Mouse (Mus musculus): ENCODE measurements at regions not wholly inside any gene's neighbourhood (a gene's known extent, or its start where the extent isn't known, plus 50 kb on each side); places are given as distances from the start of the nearest gene placed in this dataset.

- Histone ChIP-seq H3K27ac (replicated peaks) (peak overlapping the region; percentile 92), H3K9me3 (replicated peaks) (no peaks in the 10 kb centered on the region), H3K36me3 (peaks cover 22% of the 10 kb centered on the region), H3K27me3 (ENCODE audit: low read depth, poor library complexity, severe bottlenecking) (no peaks in the 10 kb centered on the region; the same call in 1 of the 2 replicates), H3K4me1 (peaks cover 86% of the 10 kb centered on the region), H3K4me3 (peak overlapping the region; percentile 48)
- peak; percentile 98 for DNase-seq (ENCODE audit: low spot score)
- under 1% methylated on average over 31 of the region's 31 CpGs for WGBS
Observed at GRCm38 (mm10) chr5:111580870-111581771, 152.6 kb upstream of the Gm26897 start.

- DNase-seq (ENCODE audit: low spot score), result peak; percentile 33
- peak overlapping the region; percentile 92 for H3K27ac ChIP-seq (replicated peaks)
- 30% methylated on average over 9 of the region's 9 CpGs for WGBS
- peaks cover 31% of the 10 kb centered on the region for H3K36me3 ChIP-seq
- H3K27me3 ChIP-seq (ENCODE audit: low read depth, poor library complexity, severe bottlenecking), result no peaks in the 10 kb centered on the region; the same call in 1 of the 2 replicates
- H3K4me1 ChIP-seq, result peaks cover 86% of the 10 kb centered on the region
- H3K4me3 ChIP-seq, result peak overlapping the region; percentile 48
- H3K9me3 ChIP-seq (replicated peaks), result no peaks in the 10 kb centered on the region
Observed at GRCm38 (mm10) chr5:111582004-111582403, 151.7 kb upstream of the Gm26897 start.

GRCm38 (mm10) chr5:111590619-111591081, 143.1 kb upstream of the Gm26897 start:
- no peaks in the 10 kb centered on the region for H3K27me3 ChIP-seq (ENCODE audit: low read depth, poor library complexity, severe bottlenecking)
- DNase-seq (ENCODE audit: low spot score), result no peak
- peaks cover 33% of the 10 kb centered on the region for H3K36me3 ChIP-seq
- H3K27ac ChIP-seq (replicated peaks), result peak overlapping the region; percentile 77
- peaks cover 72% of the 10 kb centered on the region for H3K4me1 ChIP-seq
- H3K4me3 ChIP-seq, result no peak overlapping the region
- 32% methylated on average over 4 of the region's 4 CpGs for WGBS
- H3K9me3 ChIP-seq (replicated peaks), result 0 out of 2 replicates have a peak, but pooled peaks cover 4% of the 10 kb centered on the region

- 81% methylated on average over 4 of the region's 4 CpGs for WGBS
Observed at GRCm38 (mm10) chr5:111592807-111593206, 140.9 kb upstream of the Gm26897 start.

GRCm38 (mm10) chr5:111594111-111594510, 139.6 kb upstream of the Gm26897 start:
- WGBS, result 90% methylated on average over 5 of the region's 5 CpGs
- DNase-seq (ENCODE audit: low spot score), result no peak
- peak overlapping the region; percentile 89 for H3K27ac ChIP-seq (replicated peaks)
- H3K27me3 ChIP-seq (ENCODE audit: low read depth, poor library complexity, severe bottlenecking), result no peaks in the 10 kb centered on the region
- H3K4me1 ChIP-seq, result peaks cover 89% of the 10 kb centered on the region
- H3K9me3 ChIP-seq (replicated peaks), result 0 out of 2 replicates have a peak, but pooled peaks cover 4% of the 10 kb centered on the region
- peaks cover 5% of the 10 kb centered on the region; the same call in 1 of the 2 replicates for H3K36me3 ChIP-seq
- no peak overlapping the region for H3K4me3 ChIP-seq

More at GRCm38 (mm10) chr5:111592807-111593206, 140.9 kb upstream of the Gm26897 start:
- Histone ChIP-seq H3K27me3 (ENCODE audit: low read depth, poor library complexity, severe bottlenecking) (no peaks in the 10 kb centered on the region), H3K27ac (replicated peaks) (peak overlapping the region; percentile 89), H3K4me1 (peaks cover 77% of the 10 kb centered on the region), H3K4me3 (no peak overlapping the region), H3K9me3 (replicated peaks) (0 out of 2 replicates have a peak, but pooled peaks cover 4% of the 10 kb centered on the region), H3K36me3 (peaks cover 11% of the 10 kb centered on the region; the same call in 1 of the 2 replicates)
- no peak for DNase-seq (ENCODE audit: low spot score)

GRCm38 (mm10) chr5:111595438-111595837, 138.3 kb upstream of the Gm26897 start:
- 24% methylated on average over 12 of the region's 12 CpGs for WGBS
- H3K27ac ChIP-seq (replicated peaks), result peak overlapping the region; percentile 89
- DNase-seq (ENCODE audit: low spot score), result peak; percentile 70

GRCm38 (mm10) chr5:111597733-111598132, 136.0 kb upstream of the Gm26897 start:
- Histone ChIP-seq H3K27me3 (ENCODE audit: low read depth, poor library complexity, severe bottlenecking) (no peaks in the 10 kb centered on the region), H3K27ac (replicated peaks) (peak overlapping the region; percentile 84), H3K9me3 (replicated peaks) (no peaks in the 10 kb centered on the region), H3K4me3 (no peak overlapping the region; the same call in 1 of the 2 replicates), H3K36me3 (peaks cover 5% of the 10 kb centered on the region; the same call in 1 of the 2 replicates), H3K4me1 (peaks cover 95% of the 10 kb centered on the region)
- WGBS, result 35% methylated on average over 2 of the region's 2 CpGs
- no peak for DNase-seq (ENCODE audit: low spot score)

More at GRCm38 (mm10) chr5:111595438-111595837, 138.3 kb upstream of the Gm26897 start:
- H3K9me3 ChIP-seq (replicated peaks), result 0 out of 2 replicates have a peak, but pooled peaks cover 4% of the 10 kb centered on the region
- H3K27me3 ChIP-seq (ENCODE audit: low read depth, poor library complexity, severe bottlenecking), result no peaks in the 10 kb centered on the region
- H3K4me3 ChIP-seq, result no peak overlapping the region
- peaks cover 5% of the 10 kb centered on the region; the same call in 1 of the 2 replicates for H3K36me3 ChIP-seq
- H3K4me1 ChIP-seq, result peaks cover 89% of the 10 kb centered on the region

GRCm38 (mm10) chr5:111601711-111602521, 131.8 kb upstream of the Gm26897 start:
- Histone ChIP-seq H3K36me3 (no peaks in the 10 kb centered on the region), H3K4me1 (peaks cover 60% of the 10 kb centered on the region), H3K27ac (replicated peaks) (peak overlapping the region; percentile 72), H3K4me3 (no peak overlapping the region), H3K9me3 (replicated peaks) (no peaks in the 10 kb centered on the region), H3K27me3 (ENCODE audit: low read depth, poor library complexity, severe bottlenecking) (no peaks in the 10 kb centered on the region)
- WGBS, result 67% methylated on average over 26 of the region's 26 CpGs
- DNase-seq (ENCODE audit: low spot score), result peak; percentile 36

- Histone ChIP-seq H3K27me3 (ENCODE audit: low read depth, poor library complexity, severe bottlenecking) (peaks cover 8% of the 10 kb centered on the region; the same call in 1 of the 2 replicates), H3K9me3 (replicated peaks) (peaks cover 5% of the 10 kb centered on the region), H3K4me3 (no peak overlapping the region), H3K36me3 (no peaks in the 10 kb centered on the region), H3K4me1 (peaks cover 19% of the 10 kb centered on the region), H3K27ac (replicated peaks) (peak overlapping the region; percentile 35)
- 60% methylated on average over 1 of the region's 1 CpGs for WGBS
- DNase-seq (ENCODE audit: low spot score), result no peak
Observed at GRCm38 (mm10) chr5:111613687-111614086, 120.0 kb upstream of the Gm26897 start.

- Histone ChIP-seq H3K4me3 (no peak overlapping the region), H3K27ac (replicated peaks) (peak overlapping the region; percentile 68), H3K9me3 (replicated peaks) (no peaks in the 10 kb centered on the region), H3K27me3 (ENCODE audit: low read depth, poor library complexity, severe bottlenecking) (peaks cover 38% of the 10 kb centered on the region), H3K4me1 (peaks cover 39% of the 10 kb centered on the region), H3K36me3 (no peaks in the 10 kb centered on the region)
- no peak for DNase-seq (ENCODE audit: low spot score)
- 49% methylated on average over 9 of the region's 9 CpGs for WGBS
Observed at GRCm38 (mm10) chr5:111619974-111620373, 113.8 kb upstream of the Gm26897 start.

GRCm38 (mm10) chr5:111620626-111621025, 113.1 kb upstream of the Gm26897 start:
- Histone ChIP-seq H3K4me1 (peaks cover 46% of the 10 kb centered on the region), H3K4me3 (no peak overlapping the region), H3K9me3 (replicated peaks) (no peaks in the 10 kb centered on the region), H3K36me3 (no peaks in the 10 kb centered on the region), H3K27ac (replicated peaks) (peak overlapping the region; percentile 57; the same call in 1 of the 2 replicates), H3K27me3 (ENCODE audit: low read depth, poor library complexity, severe bottlenecking) (peaks cover 44% of the 10 kb centered on the region)
- no peak for DNase-seq (ENCODE audit: low spot score)
- WGBS, result 83% methylated on average over 6 of the region's 6 CpGs

GRCm38 (mm10) chr5:111622481-111622880, 111.2 kb upstream of the Gm26897 start:
- DNase-seq (ENCODE audit: low spot score), result no peak
- Histone ChIP-seq H3K4me1 (peaks cover 64% of the 10 kb centered on the region), H3K9me3 (replicated peaks) (no peaks in the 10 kb centered on the region), H3K4me3 (no peak overlapping the region), H3K36me3 (no peaks in the 10 kb centered on the region), H3K27ac (replicated peaks) (0 out of 2 replicates have a peak overlapping the region, but pooled peaks have one; percentile 28), H3K27me3 (ENCODE audit: low read depth, poor library complexity, severe bottlenecking) (peaks cover 57% of the 10 kb centered on the region)
- WGBS, result 88% methylated on average over 5 of the region's 5 CpGs

Data from midbrain, embryonic 10.5 days (tissue).